Mouse (Mus musculus) T-helper 1 cell (primary cell): ENCODE data around the gene 1700016K19Rik.

ENCODE experiments used
- in situ Hi-C: fragments of 300-600 bp; cut with MboI, MseI; formaldehyde crosslinking; loops from one replicate; pipeline ENCODE4 v1.15.1; 2025; ENCODE audit warnings: high pct_unique_total_duplicates

The 1700016K19Rik gene

DNA sequence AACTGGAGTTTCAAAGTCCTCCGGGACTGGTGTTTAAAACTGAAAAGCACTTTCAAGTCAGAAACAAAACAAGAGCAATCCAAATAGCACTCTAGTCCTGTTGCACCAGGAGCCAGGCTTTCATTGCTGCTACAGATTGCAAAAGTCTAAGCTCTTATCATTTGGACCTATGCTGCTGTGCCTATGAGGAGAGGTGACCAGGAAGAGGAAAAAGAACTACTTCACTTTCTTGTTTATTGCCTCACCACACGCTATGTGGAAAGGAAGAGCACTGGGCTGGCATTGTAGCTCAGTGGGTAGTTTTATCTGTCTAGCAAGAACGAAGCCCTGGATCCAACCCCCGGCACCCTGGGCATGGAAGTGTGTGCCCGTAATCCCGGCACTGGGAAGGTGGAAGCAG lies 33.6 kb downstream of the 1700016K19Rik start:
- in situ Hi-C loops = no loop called here

DNA sequence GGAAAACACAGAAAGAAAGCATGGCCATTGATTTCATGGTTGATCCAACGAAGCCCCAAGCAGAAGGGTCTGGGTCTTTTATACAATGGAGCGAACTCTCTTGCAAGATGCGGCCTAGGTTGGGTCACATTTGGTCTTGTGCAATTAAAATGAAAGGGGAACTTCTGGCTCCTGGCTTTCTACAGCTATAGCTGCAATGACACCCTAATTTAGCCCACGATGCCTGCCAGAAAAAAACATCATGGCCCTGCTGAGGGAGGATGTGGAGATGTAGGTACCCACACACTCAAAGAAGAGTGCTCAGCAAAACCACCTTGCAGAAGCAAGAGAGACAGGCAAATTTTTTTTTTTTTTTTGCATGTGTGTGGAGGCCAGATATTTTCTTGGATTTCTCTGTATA lies 34.1 kb downstream of the 1700016K19Rik start:
- in situ Hi-C loops = no loop called here

DNA sequence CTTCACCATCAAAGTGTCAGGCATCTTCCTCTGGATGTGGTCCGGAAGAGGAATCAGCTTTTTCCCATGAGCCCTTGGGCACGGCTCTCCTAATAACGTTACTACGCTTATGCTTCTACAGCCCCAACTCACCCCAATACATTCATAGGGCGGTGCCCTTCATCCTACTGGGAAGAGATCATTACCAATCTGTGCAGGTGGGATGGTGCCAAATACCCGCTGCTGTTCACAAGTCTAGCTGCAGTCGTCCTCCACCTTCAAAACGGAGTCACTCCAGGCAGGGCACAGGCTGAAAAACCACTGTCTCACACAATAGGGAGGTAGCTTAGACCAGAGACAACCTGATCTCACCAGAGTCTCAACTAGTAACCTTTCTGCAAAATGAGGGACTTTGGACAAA lies 35.5 kb downstream of the 1700016K19Rik start:
- in situ Hi-C loops = no loop called here

DNA sequence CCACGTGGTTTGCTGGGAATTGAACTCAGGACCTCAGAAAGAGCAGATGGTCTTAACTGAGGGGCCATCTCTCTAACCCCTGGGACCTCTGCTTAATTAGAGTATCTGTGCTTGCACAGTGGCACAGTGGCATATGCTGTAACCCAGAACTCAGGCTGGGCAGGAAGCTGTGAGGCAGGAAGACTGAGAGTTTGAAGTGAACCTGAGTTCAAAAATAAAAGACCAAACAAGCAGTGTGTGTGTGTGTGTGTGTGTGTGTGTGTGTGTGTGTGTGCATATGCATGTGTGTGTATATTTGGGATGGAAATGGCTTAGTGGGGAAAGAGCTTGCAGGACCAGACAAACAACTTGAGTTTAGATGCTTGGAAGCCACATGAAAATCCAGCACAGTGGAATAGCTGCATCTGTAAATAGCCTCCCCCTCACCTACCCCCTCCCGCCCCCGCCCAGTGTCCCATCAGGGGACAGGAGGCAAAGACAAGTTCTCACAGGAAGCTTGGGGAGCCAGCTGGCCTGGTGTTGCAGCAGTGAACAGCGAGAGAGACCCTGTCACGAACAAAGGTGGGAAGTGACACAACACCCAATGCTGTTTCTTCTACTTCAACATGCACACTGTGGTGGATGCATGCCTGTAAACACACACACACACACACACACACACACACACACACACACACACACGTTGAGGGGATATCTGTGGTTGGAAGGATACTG lies 38.0 kb downstream of the 1700016K19Rik start:
- in situ Hi-C loops = no loop called here

GRCm38 (mm10) chr11:76039271-76040053 lies 39.8 kb downstream of the 1700016K19Rik start:
- in situ Hi-C loops = no loop called here

DNA sequence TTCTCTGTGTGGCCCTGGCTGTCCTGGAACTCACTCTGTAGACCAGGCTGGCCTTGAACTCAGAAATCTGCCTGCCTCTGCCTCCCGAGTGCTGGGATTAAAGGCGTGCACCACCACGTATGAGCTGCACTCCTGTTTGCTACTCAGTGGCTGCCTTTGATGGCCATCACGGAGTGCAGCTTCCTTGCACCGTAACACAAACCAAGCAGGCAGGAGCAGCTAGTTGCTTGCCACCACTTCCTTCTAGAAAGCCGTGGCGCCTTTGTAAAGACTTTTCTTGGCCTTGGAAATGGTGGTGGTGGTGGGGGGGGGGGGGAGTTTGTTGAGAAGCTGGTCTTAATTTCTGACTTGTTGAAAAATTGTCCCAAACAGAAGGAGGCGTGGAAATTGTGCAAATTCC lies 40.4 kb downstream of the 1700016K19Rik start:
- in situ Hi-C loops = no loop called here

DNA sequence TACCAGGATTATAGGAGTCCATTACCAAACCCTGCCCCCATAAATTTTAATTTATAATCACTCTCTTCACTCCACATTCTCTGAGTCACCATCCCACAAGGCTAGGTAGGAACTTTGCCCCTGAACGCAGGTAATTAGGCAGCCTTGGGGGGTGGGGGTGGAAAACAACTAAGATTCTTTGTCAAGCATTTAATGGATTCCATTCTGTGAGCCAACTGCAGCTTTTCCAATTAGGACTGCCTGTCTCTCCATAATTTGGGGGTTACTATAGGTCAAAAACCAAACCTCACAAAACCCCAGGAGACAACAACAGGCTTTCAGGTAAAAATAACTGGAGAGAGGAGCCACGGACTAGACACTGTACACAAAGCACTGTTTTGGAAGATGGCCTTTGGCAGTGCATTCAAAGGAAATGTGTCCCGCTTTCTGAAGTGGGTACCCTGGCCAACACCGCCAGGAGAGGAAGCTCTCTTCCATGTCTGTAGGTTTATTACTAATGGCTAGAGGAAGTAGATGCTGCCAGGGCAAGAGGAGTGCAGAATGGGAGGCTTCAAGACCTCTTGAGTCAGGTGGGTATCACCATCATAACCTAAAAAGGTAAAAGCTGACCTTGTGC lies 41.2 kb downstream of the 1700016K19Rik start:
- in situ Hi-C loops = no loop called here

DNA sequence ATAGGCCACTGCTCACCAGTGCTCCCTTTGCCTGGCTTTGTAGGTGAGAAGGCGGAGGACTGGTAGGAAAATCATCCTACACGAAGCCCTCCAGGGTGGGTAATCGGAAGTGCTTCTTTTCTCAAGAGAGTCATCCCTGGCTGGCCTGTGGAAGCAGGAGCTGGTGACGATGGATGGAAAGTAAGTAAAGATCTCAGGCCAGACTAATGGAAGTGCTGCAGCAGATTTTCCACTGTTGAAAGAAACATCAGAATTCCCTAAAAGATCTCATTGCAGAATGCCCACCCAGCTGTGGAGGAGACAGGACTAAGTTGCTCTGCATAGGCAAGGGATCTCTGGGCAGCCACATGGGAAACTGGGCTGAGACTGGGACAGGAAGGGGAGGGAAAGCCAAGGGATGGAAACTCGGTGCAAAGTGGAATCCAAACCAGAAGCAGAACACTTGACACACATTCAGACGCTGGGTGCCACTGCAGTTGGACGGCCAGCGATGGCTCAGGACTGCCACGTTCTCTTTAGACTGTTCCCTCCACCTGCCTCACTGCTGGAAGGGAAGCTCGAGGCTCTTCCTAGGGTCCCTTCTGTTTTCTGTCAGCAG lies 42.4 kb downstream of the 1700016K19Rik start:
- in situ Hi-C loops = no loop called here

GRCm38 (mm10) chr11:76042882-76043281 lies 43.2 kb downstream of the 1700016K19Rik start:
- in situ Hi-C loops = no loop called here

DNA sequence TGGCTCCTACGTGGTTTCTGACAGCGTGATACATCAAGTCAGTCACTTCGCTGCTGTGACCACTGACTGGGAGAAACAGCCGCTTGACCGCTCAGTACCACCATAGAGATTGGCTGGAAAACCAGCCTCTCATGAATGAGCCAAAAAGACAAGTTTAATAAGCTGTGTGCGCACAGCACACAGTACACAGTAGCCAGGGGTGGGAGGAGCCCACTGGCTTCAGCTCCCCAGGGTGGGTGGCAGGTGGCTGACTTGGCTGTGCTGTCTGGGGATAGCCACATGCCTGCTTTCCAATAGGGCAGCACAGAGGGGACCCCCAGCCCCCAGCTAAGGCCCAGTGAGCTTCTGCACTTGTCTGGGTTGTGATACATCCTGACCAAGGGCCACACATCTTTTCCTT lies 44.8 kb downstream of the 1700016K19Rik start:
- in situ Hi-C loops = no loop called here

- in situ Hi-C loops = no loop called here
Measured at GRCm38 (mm10) chr11:76045367-76045766, 45.7 kb downstream of the 1700016K19Rik start.

GRCm38 (mm10) chr11:76050509-76050908 lies 50.8 kb downstream of the 1700016K19Rik start:
- in situ Hi-C loops = no loop called here

GRCm38 (mm10) chr11:76050967-76051512 lies 51.3 kb downstream of the 1700016K19Rik start:
- in situ Hi-C loops = no loop called here

- in situ Hi-C loops = no loop called here
Measured at GRCm38 (mm10) chr11:76052496-76052895, 52.8 kb downstream of the 1700016K19Rik start.
